In the genomic region with DNA sequence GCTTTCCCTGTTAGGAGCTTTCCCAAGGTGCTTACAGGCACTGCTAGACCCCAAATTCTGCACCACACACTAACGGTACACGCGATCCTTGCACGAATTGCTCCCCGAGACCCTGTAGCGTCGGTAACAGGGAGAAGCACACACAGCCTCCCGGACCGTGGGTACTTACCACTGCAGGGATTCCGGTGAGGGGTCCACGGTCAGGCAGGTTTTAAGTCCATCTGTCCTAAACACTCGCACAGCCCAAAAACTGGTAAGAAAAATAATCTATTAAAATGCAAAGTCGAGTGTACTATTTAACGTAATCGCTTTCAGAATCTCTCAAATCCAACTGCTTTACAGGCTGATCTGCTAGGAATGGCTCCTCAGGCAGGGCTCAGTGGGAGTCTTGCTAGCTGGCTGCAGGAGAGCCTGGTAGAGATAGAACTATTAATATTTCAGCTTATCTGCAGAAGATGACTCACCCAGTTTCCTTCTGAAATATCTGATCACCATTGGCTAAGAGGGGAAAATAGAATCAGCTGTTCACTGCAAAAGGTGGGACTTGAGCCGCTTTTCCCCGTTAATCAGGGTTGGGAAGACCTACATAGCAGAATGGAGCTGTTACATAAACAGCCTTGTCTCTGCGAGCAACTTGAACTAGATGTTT, we compare ENCODE assay signal across 8 mouse cellular contexts. TPM values are rescaled to one million over a fixed set of nuclear protein-coding genes. Genes with fewer than 3 reads are reported as not detected.
A peak's percentile ranks its signal among the peaks of the same experiment; 100 is the strongest.
DNase-seq lines count a peak whose midpoint lies in the region; ATAC-seq and TF ChIP-seq lines count a peak whose summit lies in the region.

A gene (minus strand): TSS at position 596 of the 649 bp plus-strand sequence.

- peak within 1 kb of the TSS; percentile 74 for H3K4me3 ChIP-seq in spleen, adult 2 months (ENCODE audit: extremely low read depth, insufficient read depth, insufficient read length)
- H3K4me3 ChIP-seq in midbrain, embryonic 15.5 days = peak within 1 kb of the TSS; percentile 76

- no peaks in the 10 kb centered on the region for H3K27me3 ChIP-seq in spleen, adult 2 months (ENCODE audit: control insufficient read depth, insufficient read depth, low read length)
- no peaks in the 10 kb centered on the region for H3K27me3 ChIP-seq in midbrain, embryonic 15.5 days (replicated peaks)

- no peak for TF ChIP-seq POLR2A in spleen, adult 2 months (IDR thresholded peaks at IDR 0.05; ENCODE audit: low read depth, low read length)

- DNase-seq in spleen, adult 2 months (ENCODE audit: low read depth in 1 of 2, low spot score in 2 of 2) = no peak
- no peak for DNase-seq in spleen, postnatal 14 days (ENCODE audit: low spot score in 2 of 2)
- peak; percentile 72 to 75 for DNase-seq in cerebellum, postnatal 25 days
- no peak for DNase-seq in gastrocnemius, postnatal 25 days
- peak; percentile 24 for DNase-seq in left cerebral cortex, postnatal 4 days
- peak; percentile 53 for DNase-seq in testis, postnatal 10 days (ENCODE audit: low spot score)

- no peak for ATAC-seq in inflammation-experienced regulatory T-cells, adult 6 months
- peak; percentile 69 for ATAC-seq in midbrain, embryonic 15.5 days (replicated peaks)

- H3K9ac ChIP-seq in midbrain, embryonic 15.5 days = peak within 1 kb of the TSS; percentile 57

- TF ChIP-seq CTCF in spleen, adult 2 months (IDR thresholded peaks at IDR 0.05; ENCODE audit: extremely low read depth, insufficient read depth, insufficient read length, insufficient replicate concordance) = no peak

- peak within 1 kb of the TSS; percentile 86 for H3K27ac ChIP-seq in spleen, adult 2 months (ENCODE audit: insufficient read depth, low read length)
- peak within 1 kb of the TSS; percentile 90 for H3K27ac ChIP-seq in midbrain, embryonic 15.5 days

- H3K9me3 ChIP-seq in midbrain, embryonic 15.5 days = no peaks in the 10 kb centered on the region

- H3K4me2 ChIP-seq in midbrain, embryonic 15.5 days = peak within 1 kb of the TSS; percentile 72

- WGBS in spleen, adult 2 months = 4% methylated on average over 18 of the region's 18 CpGs
- 2% methylated on average over 18 of the region's 18 CpGs for WGBS in midbrain, embryonic 15.5 days

- no peaks in the 10 kb centered on the region; the same call in 1 of the 2 replicates for H3K4me1 ChIP-seq in spleen, adult 2 months (ENCODE audit: control insufficient read depth, insufficient read depth, insufficient read length)
- H3K4me1 ChIP-seq in midbrain, embryonic 15.5 days = peaks cover 21% of the 10 kb centered on the region

- intact Hi-C loops in left cerebral cortex, postnatal 4 days (cut with DNase I) = no loop called here

- no peaks in the 10 kb centered on the region; the same call in 1 of the 2 replicates for H3K36me3 ChIP-seq in spleen, adult 2 months (ENCODE audit: control insufficient read depth, insufficient read depth, low read length)
- no peaks in the 10 kb centered on the region for H3K36me3 ChIP-seq in midbrain, embryonic 15.5 days (replicated peaks)

RNA-seq across cellular contexts. Expression of the gene that starts here (rescaled TPM):
- polyA plus RNA-seq in spleen, adult 2 months (2012; rRNA removed) = 11.3 and 18.5 TPM in 2 replicates
- total RNA-seq in gastrocnemius, postnatal 25 days (2021) = 10 to 100 TPM; 24.7 to 33.0 TPM
- polyA plus RNA-seq in inflammation-experienced regulatory T-cells, adult 6 months (2017; shearing (Covaris generic)) = 10 to 100 TPM; 40.5 to 53.5 (median 41.2) TPM
- total RNA-seq in left cerebral cortex, postnatal 4 days (2021) = 10 to 100 TPM; 67.8 to 69.3 TPM
- polyA plus RNA-seq in midbrain, embryonic 15.5 days (2015; fragmentation: Nextera tagmentation; extraction: Ambion mirVana) = 55.4 and 58.2 TPM in 2 replicates

Comparison
In these comparisons a context has a peak if more than half of its experiments do, and no peak if none do; other contexts are left out.
1. DNase-seq: peak in cerebellum, postnatal 25 days (2 of 2), left cerebral cortex, postnatal 4 days (single experiment) and testis, postnatal 10 days (single experiment); none in spleen, adult 2 months (0 of 2), spleen, postnatal 14 days (0 of 2) and gastrocnemius, postnatal 25 days (single experiment).